Mouse (Mus musculus) lung, adult 18-20 months (tissue): ENCODE results near the gene Cfap300.

ENCODE experiments used
- DNase-seq, 2 experiments: peaks; one replicate each; pipeline ENCODE4 v3.0.0; 2022; ENCODE audit warnings: mixed read lengths in 2 of 2

Gene Cfap300

DNA sequence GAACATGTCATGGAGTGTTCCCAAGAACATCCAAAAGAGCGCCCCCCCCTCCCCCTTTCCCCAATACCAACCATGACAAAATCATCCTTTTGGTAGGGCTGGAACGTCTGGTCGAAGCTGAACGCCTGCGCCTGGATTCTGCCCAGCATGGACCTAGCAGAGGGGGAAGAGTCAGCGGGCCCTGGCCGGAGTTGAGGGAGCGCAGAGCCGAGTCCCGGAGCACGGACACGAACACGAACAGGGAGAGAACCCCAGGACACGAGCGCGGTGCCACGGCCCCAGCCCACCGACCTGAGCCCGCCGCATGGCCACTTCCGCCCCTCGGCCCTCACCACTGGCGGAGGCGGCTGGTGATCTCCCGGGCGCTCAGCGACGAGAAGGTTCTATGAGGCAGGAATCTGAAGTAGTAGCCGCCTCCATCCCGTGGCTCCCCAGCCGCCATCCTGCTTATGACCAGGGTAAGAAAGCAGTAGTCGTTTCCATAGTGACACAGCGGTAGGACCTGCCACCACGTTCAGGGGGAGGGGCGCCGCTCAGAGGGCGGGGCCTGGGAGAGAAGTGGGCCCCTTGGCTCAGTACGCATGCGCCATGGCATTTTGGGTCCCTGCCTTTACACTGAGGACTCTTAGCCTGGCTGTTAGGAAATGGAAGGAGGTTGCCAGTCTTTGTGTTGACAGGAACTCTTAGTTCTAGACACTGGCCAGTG lies at the start of gene Cfap300:
TSS of gene Cfap300 (minus strand) at position 486 of the 706 bp plus-strand sequence.
- DNase-seq, result peak; percentile 95 to 98

DNA sequence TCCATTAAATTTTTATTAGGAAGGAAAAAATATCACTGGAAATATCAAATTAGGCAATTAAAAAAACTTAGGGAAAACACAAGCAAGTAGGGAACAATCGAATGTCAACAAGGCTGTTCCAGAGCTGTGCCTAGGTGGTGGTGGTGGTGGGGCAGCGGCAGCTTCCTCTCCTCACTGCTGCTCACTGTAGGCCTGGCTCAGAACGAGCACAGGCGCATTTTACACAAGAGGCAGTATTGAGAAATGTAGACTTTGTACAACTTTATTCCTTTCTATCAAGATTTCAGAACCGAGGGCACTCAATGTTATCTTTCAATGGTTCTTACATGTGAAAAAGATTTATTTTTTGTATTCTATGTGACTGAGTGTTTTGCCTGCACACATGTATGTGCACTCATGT lies 36.3 kb upstream of the Cfap300 start:
- no peak for DNase-seq

DNA sequence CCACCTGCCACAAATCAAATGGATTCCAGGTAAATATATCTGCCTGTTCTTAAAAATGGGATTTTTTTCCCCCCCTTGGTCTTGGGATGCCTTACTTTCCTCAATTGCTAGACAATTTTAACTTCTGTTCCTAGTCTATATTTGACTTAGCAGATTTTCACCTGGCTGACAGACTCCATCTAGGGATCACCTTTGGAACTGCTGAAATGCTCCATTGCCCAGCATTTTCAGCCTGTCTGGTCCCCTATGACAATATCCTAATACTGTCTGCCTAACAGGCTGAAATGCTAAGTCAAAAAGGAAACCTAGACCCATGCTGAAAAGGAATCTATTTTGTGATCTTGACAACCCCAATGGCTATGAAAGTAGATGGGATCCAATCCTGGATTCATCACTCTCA lies 31.7 kb upstream of the Cfap300 start:
- DNase-seq, result peak in 1 of 2 experiments; percentile 22

DNA sequence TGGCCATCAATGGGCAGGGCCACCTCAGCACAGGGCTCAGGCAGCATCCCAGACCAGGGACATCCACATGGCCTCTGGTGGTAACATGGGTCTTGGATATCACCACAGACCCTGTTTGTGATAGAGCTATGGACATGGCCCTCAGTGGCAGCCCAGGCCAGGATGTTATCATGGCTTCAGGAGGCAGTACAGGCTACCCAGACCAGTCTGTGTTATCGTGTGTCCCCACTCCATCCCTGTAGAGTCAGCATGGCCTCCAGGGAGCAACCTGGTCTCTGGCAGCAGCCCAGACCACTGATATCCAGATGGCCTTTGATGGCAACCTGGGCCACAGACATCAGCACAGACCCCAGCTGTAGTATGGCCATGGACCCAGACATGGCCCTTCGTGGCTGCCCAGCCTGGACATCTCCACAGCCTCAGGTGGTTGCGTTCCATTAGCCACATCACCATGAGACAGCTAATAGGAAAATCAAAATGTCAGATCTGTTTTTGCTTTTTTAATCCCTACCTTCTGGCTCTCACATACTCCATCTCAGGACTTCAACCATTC lies 30.7 kb upstream of the Cfap300 start:
- DNase-seq, result no peak

DNA sequence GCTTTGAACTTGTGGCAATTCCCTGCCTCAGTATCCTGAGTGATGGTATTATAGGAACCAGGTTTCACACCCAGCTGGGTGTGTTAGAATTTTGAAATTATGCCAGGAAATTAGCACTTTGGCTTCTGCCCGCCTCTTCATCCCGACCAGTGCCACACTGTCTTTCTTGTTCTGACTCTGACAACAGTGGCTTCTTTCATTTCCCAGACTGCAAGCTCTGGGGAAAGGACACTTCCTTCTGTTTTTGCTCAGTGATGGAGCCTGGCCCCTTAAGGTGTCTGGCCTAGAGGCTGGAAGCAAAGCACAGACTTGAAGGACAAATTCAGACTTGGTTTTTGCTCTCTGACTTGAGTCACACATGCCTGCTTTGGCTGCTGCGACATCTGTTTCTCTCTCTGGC lies 17.0 kb upstream of the Cfap300 start:
- DNase-seq, result no peak

DNA sequence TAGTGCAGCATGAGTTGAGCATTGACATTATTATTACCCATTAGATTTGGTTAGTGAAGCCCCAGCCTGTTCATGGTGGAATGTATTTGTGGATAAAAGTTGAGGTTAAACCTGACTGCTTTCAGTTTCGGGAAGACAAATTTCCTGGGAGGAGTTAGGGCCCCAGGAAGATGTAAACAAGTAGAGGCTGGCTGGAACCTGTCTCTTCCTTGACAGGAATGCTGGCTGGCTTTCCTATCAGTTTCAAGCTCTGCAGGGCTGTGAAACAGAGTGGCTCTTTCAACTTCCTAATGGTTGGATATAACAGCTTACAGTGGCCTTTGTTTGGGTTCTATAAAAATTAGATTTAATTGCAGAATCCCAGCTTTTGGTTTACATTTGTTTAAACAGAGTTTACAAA lies 12.2 kb upstream of the Cfap300 start:
- no peak for DNase-seq

DNA sequence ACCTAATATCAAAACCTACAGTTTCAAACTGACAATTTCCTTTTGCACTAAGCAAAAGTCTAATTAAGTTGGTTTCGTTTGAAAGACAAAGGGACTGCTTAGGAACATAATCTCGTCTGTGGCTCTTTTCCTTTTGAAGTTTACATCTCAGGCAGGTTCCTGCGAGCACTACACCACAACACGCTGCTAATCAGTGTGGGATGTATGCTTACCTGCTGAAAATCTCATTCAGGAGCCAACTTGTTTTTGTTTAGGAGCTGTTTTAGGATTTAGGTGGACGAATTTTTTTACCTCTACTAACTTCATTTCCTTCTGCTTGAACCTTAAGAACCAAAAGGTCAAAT lies 393 bp upstream of the Cfap300 start:
- DNase-seq, result no peak

DNA sequence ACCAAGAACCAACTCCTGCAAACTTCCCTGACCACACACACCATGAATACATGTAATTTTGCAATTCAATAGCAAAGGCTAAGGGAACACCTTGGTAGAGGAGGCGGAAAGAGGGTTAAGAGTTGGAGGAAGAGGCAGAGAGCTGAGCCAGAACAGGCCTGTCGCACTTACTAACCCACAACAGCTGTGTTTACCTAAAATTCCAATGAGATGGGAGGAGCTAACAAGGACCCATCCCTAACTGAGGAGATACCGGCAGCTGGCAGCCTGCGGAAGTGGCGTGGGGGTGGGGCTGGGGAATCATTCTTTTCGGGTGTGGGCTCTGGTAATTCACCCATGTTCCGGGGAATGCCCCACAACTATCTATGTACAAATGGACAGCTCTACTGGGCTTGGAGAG lies 7.1 kb downstream of the Cfap300 start:
- peak; percentile 33 to 52 for DNase-seq

DNA sequence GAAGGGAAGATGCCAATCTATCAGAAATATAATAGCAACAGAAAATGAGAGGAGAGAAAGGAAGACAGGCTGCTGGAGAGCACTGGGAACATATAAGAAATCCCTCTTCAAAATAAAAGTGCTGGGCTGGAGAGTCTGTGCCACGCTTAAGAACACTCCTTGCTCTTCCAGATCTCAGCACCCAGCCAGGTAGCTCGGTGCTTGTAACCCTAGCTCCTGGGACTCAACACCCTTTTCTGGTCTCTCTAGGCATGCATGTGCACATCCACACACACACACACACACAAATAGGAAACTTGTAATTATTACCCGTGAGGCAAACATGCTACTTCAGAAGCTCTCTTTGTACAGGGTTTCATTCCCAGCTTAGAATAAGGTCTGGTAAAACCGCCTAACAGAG lies 7.5 kb downstream of the Cfap300 start:
- DNase-seq, result no peak

DNA sequence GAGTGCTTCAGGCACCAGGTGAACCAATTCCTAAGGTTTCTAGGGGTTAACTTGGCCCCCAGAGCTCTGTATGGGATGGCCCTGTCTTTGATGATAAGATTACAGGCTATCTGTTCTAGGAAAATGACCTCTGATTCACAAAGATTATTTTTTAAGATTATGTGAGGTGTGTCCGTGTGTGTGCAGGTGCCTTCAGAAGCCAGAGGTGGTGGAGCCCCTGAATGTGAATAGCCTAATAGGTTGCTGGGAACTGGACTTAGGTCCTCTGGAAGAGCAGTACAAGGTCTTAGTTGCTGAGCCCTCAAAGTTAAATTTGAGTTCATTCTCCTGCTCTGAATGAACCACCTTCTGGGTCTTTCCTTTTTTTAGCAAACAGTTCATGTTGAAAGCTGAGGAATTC lies 8.5 kb downstream of the Cfap300 start:
- DNase-seq, result no peak

DNA sequence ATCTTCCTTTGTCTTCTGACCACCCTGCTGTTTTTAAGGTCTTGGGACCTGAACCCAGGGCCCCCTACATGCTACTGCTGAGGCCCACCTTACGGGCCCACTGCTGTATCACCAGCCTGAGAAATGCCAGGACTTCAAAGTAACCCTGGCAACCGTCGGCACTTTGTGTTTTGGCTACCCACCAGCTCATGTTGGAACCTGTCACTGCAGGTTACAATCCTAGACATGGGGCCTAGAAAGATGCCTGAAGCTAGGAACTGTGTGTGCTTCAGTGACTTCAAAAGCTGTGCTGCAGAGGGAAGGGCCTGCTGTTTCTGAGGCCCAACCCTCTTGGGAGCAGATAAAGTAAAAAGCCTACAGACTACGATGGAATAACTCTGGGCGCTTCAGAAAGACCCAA lies 9.8 kb downstream of the Cfap300 start:
- DNase-seq, result no peak

DNA sequence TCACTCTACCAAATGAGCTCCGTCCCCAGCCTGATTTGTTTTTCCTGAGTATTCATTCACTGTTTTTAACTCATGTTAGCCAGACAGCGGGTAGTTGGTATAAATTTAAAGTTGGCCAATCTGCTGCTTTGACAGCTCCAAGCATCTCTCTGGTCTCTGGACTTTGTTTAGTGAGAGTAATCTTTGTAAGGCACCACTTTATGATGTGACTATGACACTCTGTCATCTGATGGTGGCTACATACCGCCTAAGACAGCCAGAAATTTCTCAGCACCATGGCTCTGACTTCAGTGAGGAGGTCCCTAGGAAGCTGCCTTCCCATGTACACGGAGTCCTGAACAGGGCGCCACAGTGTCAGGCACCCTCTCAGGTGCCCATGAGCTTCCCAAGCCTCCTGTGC lies 24.0 kb downstream of the Cfap300 start:
- no peak for DNase-seq

DNA sequence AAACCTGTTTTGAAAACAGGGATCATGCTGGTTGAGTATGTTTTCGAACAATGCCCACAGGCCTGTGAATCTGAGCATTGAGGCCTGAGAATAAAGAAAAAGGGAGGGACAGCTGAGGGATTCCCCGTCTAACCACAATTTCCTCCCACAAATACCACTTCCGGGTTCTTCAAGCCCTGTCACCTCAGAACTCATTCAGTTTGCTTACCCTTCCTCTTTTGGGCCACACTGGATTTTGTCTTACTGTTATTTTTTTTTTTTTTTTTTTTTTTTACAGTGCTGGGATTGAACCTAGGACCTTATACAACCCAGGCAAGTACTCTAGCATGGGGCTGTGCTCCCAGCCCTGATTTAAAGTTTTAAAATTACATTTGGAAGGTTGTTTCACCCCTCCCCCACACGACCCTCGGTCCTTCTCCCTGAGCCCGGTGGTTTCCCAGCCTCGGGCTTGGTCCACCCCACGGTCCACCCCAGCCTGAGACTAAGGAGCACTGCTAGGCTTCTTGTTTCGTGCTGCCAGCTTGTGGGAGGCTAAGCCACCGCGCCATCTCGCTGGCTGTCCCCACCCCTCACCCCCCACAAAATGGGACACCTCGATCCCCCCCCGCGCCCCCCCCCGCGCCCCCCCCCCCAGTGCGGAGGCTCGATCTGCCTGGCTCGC lies 25.2 kb downstream of the Cfap300 start:
- DNase-seq, result peak in 1 of 2 experiments; percentile 22

DNA sequence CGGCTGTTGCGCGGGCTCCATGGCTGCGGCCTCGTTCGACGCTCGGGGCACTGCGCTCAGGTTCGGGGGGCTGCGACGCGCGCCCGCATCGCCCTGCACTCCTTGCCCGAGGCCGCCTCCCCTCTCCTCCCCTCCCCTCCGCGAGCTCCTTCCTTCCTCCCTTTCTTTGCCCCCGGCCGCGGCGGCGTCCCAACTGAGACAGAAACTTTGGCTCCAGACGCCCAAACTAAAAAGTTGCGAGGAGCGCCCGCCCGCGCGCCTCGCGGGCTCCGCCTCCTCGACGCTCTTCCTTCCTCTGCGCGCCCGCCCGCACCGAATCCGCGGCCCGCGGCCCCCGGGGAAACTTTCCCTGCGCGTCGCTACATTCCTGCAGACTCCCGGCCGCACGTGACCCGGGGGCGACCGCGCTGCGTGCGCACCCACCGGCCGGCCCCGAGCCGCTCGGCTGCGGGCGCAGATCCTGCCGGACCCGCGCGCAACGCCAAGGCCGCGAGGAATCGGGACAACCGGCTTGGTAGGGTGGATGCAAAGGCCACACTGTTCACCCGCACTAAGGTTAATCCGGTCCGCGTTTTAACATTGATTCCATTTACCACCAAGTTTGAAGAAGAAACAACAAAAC lies 38.1 kb downstream of the Cfap300 start, which contains the start of gene Yap1:
TSS of gene Yap1 (minus strand) at position 227 of the 622 bp plus-strand sequence.
- DNase-seq, result peak; percentile 90 to 92

DNA sequence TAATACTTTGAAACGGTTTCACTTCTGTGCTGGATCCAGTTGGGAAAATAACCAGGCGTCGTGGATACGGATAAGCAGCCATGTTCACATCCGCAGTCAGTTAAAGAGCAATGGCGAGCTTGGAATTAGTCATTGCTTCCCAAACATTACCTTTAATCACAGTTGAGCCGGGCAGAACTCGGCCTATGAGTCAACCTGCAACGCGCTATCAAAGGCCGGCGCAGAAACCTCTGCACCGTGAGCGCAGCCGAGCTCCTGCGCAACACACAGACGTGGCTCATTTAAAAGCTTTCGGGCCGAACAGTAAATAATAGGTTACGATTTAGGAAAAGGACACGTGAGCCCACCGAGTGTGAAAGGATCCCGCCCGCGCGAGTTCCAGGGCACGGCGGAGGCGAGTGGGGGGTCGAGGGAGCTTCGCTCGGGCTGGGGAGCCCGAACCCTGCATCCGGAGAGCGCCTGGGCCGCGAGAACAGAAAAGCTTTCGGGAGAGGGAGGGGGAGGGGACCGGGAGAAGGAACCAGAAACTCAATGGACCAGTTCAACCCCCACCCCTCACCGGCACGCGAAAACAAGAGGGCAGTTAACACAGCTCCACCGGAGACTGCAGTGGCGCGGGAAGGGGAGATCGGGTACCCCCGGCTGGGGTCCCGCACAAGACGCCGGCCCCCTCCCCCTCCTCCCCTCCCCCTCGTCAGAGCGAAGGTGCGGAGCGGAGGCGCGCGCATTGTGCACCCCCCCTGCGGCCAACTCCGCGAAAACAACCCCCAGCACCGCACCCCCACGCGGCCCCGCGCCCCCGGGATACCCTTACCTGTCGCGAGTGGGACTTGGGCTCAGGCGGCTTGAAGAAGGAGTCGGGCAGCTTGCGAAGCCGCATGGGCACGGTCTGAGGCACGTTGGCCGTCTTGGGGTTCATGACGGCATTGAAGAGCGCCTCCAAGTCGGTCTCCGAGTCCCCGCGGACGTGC lies 39.0 kb downstream of the Cfap300 start:
- DNase-seq, result peak; percentile 66 to 69

DNA sequence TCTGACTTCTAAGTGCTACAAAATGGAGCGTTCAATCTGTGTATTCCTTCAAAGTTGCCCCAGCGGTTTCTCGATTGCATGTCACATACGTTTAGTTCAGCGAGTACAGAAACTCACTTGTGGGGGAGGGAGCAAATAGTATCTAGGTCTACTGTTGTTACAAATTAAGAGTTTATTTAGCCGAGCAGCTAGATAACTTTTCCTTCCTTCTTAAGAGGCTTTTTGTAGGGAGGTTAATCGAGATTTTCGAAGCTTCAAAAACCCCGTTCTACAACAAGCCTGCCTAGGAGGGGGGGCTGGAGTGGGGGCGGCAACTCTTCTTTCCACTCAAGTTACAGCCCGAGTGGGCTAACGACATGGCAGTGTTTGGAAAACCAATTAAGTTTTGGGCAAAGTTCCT lies 39.8 kb downstream of the Cfap300 start:
- DNase-seq, result no peak

DNA sequence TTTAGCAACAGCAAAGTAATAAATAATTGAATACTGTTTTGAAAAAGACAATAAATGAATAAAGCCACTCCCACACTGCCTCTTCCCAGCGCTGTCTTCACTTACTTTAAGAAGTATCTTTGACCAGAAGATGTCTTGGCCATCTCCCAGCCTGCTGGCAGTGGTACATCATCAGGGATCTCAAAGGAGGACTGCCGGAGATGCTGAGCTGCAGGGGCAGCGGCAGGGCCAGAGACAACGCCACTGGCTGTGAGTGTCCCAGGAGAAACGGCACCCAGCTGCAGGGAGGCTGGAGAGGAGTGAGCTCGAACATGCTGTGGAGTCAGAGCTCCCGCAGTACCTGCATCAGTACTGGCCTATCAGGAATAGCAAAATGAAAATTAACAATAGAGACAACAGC lies 41.3 kb downstream of the Cfap300 start:
- DNase-seq, result no peak

DNA sequence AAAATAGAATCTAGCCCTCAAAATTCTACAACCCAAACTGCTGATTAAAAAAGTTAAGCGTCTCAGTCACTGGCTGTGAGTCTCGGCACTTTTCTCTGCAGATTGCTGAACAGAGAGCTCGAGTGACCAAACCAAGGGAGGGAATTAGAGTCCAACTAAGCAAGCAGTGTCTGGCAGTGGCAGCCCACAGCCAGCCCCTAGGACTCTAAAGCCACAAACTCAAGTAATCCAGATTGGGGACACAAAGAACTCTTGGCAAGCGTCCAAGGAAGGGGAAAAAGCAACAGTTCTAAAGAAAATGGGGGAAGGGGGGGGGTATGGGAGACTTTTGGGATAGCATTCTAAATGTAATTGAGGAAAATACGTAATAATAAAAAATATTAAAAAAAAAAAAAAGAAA lies 48.3 kb downstream of the Cfap300 start:
- DNase-seq, result no peak

DNA sequence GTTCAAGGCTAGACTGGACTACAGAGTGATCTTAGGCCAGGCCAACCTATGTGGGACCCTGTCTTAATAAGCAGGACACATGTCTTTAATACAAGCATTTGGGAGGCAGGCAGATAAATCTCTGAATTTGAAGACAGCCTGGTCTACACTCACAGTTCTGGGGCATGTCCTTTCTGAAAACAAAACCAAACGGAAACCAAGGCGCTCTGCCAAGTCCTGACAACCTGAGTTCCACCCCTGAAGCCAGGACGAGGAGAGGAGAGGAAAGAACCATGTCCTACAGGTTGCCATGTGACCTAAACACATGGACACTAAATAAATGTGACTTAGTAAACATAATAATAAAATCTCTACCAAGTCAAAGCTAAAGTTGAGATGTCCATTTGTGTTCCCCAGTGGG lies 50.0 kb downstream of the Cfap300 start:
- peak; percentile 31 to 49 for DNase-seq

DNA sequence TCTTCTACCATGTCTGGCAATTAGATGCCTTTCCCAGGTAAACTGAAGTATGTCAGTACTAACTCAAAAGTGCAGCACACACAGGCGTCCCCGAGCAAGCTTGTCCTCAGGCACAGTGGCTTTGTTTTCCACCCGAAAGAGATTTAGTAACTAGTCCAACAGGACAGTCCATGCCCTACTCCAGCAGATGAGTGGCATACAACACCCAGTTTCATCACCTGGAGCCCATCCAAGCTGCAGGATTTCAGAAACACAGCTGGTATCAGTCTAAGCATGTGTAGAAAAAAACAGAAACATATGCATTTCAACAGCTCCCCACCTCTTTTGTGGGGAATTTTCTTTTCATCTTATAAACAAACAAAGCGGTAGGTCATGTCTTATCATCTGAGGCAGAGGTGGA lies 51.7 kb downstream of the Cfap300 start:
- DNase-seq, result peak in 1 of 2 experiments; percentile 18

DNA sequence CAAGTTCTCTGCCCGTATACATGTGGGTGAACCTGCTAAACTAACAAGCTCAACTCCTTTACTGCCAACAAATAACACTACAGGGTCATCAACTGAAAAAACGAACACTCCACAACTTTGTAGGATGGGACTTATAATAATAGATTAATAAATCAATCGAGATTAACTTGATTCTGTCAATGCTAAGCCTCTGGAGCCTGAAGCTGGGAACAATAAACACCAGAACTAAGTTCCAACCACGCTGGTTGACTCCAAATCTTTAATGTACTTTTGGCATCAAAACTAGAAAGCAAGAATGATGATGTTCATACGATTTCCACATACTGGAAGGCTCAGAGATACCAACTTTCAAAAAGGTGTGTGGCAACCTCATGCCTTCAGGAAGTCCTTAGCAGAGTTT lies 55.5 kb downstream of the Cfap300 start:
- no peak for DNase-seq

DNA sequence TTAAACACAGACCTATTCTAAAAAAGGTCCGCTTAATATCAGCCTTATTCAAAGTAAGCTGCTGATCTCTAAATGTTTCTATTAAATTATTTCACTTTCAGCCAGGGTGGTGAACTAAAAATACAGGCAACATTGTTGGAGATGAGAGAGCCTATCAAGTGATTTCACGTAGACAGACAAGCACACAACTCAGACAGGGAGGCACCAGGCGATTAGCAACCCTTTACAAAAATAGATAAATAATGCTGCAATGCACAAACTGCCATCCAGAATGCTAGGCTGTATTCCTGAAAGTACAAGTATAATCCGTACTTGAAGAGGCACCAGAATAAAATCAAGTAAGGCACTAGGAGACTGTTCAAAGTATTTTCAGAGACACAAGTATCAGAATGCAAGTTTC lies 58.3 kb downstream of the Cfap300 start:
- DNase-seq, result no peak

DNA sequence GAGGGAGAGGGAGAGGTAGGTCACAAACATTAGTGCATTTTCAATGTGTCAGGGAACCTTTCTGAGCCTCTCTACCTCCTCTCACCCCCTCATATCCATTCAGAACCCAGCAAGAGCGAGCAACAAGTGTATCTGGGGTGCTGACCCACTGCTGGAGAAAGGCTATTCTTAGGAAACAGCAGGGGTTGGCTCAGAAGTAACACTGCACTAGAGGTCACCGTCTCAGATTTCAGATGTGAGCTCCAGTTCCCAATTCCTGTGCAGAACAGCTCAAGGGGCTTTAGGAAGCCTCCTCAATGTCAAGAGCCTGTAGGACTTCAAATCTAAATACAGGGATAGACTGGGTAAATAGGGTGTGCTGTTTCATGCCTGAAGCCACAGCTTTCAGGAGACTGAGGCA lies 59.0 kb downstream of the Cfap300 start:
- no peak for DNase-seq
